Mouse (Mus musculus): ENCODE measurements around the gene Gmppa. TPM values are rescaled to one million over a fixed set of nuclear protein-coding genes. Genes with fewer than 3 reads are reported as not detected.

Gmppa gene
- polyA plus RNA-seq, 1 experiment: 78.8 TPM

DNA sequence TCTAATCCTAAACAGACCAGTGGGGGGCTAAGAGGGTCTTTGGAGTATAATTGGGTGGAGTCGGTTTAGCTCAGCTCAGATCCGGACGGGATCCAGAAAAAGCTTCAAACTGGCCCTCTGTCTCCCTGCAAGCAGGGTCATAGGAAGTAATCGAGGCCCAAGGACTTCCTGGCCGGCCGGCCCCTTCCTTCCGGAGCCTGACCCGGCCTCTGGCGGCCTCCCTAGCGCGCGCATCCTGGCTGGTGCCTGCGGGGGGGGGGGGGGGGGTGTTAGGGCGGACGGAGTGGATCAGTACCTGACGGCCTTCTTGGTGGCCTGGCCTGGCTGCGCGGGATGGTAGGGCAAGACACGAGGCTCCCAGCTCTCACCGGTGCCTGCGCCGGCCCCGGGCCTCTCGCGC, 42.8 kb downstream of the Gmppa start:
- Histone ChIP-seq H3K79me2 (ENCODE audit: control insufficient read depth, insufficient read depth) (peaks cover 24% of the 10 kb centered on the region), H3ac (ENCODE audit: control insufficient read depth, insufficient read length, low read depth) (peak overlapping the region; percentile 80), H3K4me3 (ENCODE audit: insufficient read depth, poor library complexity, severe bottlenecking) (peak overlapping the region; percentile 55), H3K79me3 (ENCODE audit: low read depth) (no peaks in the 10 kb centered on the region), H3K36me3 (ENCODE audit: control insufficient read depth, insufficient read depth) (peaks cover 21% of the 10 kb centered on the region), H3K27me3 (ENCODE audit: control insufficient read depth, insufficient read depth, insufficient read length) (no peaks in the 10 kb centered on the region)
- TF ChIP-seq CTCF (IDR thresholded peaks at IDR 0.05; ENCODE audit: control insufficient read depth, insufficient read depth, insufficient read length) (no peak), MYOD1 (IDR thresholded peaks at IDR 0.05; ENCODE audit: control insufficient read depth, insufficient read length, low read depth) (no peak), CEBPB (IDR thresholded peaks at IDR 0.05; ENCODE audit: low read depth) (no peak), FOSL1 (IDR thresholded peaks at IDR 0.05; ENCODE audit: insufficient read depth, low read length, poor library complexity, severe bottlenecking) (no peak), MAX (IDR thresholded peaks at IDR 0.05) (no peak), MYOG (IDR thresholded peaks at IDR 0.05; ENCODE audit: control insufficient read depth, extremely low read depth, insufficient read length) (no peak), USF1 (IDR thresholded peaks at IDR 0.05; ENCODE audit: low read depth) (no peak)

DNA sequence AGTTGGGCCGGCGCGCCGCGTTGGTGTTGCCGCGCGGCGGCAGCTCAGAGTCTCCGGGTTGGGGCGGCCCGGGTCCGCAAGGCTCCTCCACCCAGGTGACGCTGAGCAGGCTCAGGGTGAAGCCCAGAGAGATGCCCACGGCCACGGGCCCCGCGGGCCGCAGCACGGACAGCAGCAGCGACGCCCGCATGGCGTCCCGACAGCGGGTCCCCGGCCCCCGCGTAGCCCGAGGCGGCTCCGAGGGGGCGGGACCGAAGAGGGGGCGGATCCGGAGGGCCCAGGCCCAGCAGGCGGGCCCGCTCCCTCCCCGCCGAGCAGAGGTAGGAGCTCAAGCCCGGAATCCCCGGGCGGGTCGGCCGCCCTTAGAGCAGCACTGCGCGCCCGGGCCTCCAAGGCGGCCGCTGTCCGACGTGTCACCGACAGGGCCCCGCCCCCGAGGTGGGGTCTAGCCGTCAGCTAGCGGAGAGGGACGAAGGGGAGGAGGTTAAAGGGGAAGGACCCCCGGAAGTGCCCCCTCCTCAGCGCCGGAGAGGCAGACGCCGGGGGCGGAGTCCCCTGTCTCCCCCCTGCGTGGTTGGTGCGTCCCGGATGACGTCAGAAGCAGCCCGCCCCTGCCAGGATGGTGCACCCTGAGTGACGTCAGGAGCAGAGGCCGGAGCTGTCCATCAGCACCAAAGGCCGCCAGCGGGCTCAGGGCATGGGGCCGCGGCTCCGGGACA, 43.3 kb downstream of the Gmppa start, which contains the start of the genes Chpf and Tmem198:
Gene Chpf, minus strand, starts transcription at position 392 of the 719 bp plus-strand sequence.
Gene Tmem198, plus strand, starts transcription at position 617 of the 719 bp plus-strand sequence.
- Histone ChIP-seq H3K4me3 (ENCODE audit: insufficient read depth, poor library complexity, severe bottlenecking) (peak within 1 kb of the TSS; percentile 55), H3K79me2 (ENCODE audit: control insufficient read depth, insufficient read depth) (peaks cover 24% of the 10 kb centered on the region), H3K36me3 (ENCODE audit: control insufficient read depth, insufficient read depth) (peaks cover 21% of the 10 kb centered on the region), H3K27me3 (ENCODE audit: control insufficient read depth, insufficient read depth, insufficient read length) (no peaks in the 10 kb centered on the region), H3ac (ENCODE audit: control insufficient read depth, insufficient read length, low read depth) (peak within 1 kb of the TSS; percentile 80), H3K79me3 (ENCODE audit: low read depth) (no peaks in the 10 kb centered on the region)
- TF ChIP-seq MYOG (IDR thresholded peaks at IDR 0.05; ENCODE audit: control insufficient read depth, extremely low read depth, insufficient read length) (no peak), MAX (IDR thresholded peaks at IDR 0.05) (peak; percentile 17), USF1 (IDR thresholded peaks at IDR 0.05; ENCODE audit: low read depth) (no peak)

DNA sequence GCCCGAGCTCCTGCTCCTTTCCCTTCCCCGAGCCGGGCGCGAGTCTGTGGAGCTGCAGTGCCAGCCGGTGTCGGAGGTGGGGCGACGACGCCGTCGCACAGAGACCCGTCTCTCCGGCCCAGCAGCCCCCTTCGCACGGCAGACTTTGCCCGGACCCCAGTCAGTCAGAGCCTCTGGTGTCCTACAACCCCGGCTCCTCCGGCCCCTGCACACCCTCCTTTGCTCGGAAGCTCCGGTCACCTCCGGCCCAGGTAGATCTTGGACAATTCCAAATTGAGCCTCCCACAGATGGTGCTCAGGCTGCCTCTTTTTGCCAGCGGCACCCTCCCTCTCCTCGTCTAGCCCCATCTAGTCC, 43.9 kb downstream of the Gmppa start:
- no peaks in the 10 kb centered on the region for H3K79me3 ChIP-seq (ENCODE audit: low read depth)
- peak overlapping the region; percentile 55 for H3K4me3 ChIP-seq (ENCODE audit: insufficient read depth, poor library complexity, severe bottlenecking)
- H3K27me3 ChIP-seq (ENCODE audit: control insufficient read depth, insufficient read depth, insufficient read length): no peaks in the 10 kb centered on the region
- H3K36me3 ChIP-seq (ENCODE audit: control insufficient read depth, insufficient read depth): peaks cover 19% of the 10 kb centered on the region
- no peak for TF ChIP-seq CEBPB (IDR thresholded peaks at IDR 0.05; ENCODE audit: low read depth)
- no peak for TF ChIP-seq MAX (IDR thresholded peaks at IDR 0.05)
- no peak for TF ChIP-seq MYOG (IDR thresholded peaks at IDR 0.05; ENCODE audit: control insufficient read depth, extremely low read depth, insufficient read length)
- TF ChIP-seq MYOD1 (IDR thresholded peaks at IDR 0.05; ENCODE audit: control insufficient read depth, insufficient read length, low read depth): no peak
- no peak for TF ChIP-seq FOSL1 (IDR thresholded peaks at IDR 0.05; ENCODE audit: insufficient read depth, low read length, poor library complexity, severe bottlenecking)
- TF ChIP-seq CTCF (IDR thresholded peaks at IDR 0.05; ENCODE audit: control insufficient read depth, insufficient read depth, insufficient read length): no peak
- no peak for TF ChIP-seq USF1 (IDR thresholded peaks at IDR 0.05; ENCODE audit: low read depth)
- peak overlapping the region; percentile 36 for H3ac ChIP-seq (ENCODE audit: control insufficient read depth, insufficient read length, low read depth)
- H3K79me2 ChIP-seq (ENCODE audit: control insufficient read depth, insufficient read depth): peaks cover 24% of the 10 kb centered on the region

DNA sequence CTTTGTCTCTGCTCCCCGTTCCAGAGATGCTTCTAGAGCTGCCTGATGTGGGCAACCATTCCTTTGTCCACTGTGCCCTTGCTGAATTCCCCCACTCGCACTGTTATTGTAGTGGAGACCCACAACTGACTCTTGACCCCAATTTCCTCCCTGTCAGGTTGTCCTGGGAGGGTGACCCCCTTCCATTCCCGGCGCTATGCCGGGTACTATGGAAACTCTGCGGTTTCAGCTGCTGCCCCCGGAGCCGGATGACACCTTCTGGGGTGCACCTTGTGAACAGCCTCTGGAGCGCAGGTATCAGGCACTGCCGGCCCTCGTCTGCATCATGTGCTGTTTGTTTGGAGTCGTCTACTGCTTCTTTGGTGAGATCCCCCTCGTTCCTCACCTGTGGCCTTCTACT, 44.3 kb downstream of the Gmppa start:
- H3K36me3 ChIP-seq (ENCODE audit: control insufficient read depth, insufficient read depth): peaks cover 15% of the 10 kb centered on the region
- no peaks in the 10 kb centered on the region for H3K79me3 ChIP-seq (ENCODE audit: low read depth)
- H3K27me3 ChIP-seq (ENCODE audit: control insufficient read depth, insufficient read depth, insufficient read length): no peaks in the 10 kb centered on the region
- no peak for TF ChIP-seq CEBPB (IDR thresholded peaks at IDR 0.05; ENCODE audit: low read depth)
- TF ChIP-seq CTCF (IDR thresholded peaks at IDR 0.05; ENCODE audit: control insufficient read depth, insufficient read depth, insufficient read length): no peak
- TF ChIP-seq FOSL1 (IDR thresholded peaks at IDR 0.05; ENCODE audit: insufficient read depth, low read length, poor library complexity, severe bottlenecking): no peak
- no peak for TF ChIP-seq MAX (IDR thresholded peaks at IDR 0.05)
- TF ChIP-seq MYOG (IDR thresholded peaks at IDR 0.05; ENCODE audit: control insufficient read depth, extremely low read depth, insufficient read length): no peak
- no peak for TF ChIP-seq USF1 (IDR thresholded peaks at IDR 0.05; ENCODE audit: low read depth)
- TF ChIP-seq MYOD1 (IDR thresholded peaks at IDR 0.05; ENCODE audit: control insufficient read depth, insufficient read length, low read depth): no peak
- H3ac ChIP-seq (ENCODE audit: control insufficient read depth, insufficient read length, low read depth): no peak overlapping the region
- no peak overlapping the region for H3K4me3 ChIP-seq (ENCODE audit: insufficient read depth, poor library complexity, severe bottlenecking)
- peaks cover 24% of the 10 kb centered on the region for H3K79me2 ChIP-seq (ENCODE audit: control insufficient read depth, insufficient read depth)

DNA sequence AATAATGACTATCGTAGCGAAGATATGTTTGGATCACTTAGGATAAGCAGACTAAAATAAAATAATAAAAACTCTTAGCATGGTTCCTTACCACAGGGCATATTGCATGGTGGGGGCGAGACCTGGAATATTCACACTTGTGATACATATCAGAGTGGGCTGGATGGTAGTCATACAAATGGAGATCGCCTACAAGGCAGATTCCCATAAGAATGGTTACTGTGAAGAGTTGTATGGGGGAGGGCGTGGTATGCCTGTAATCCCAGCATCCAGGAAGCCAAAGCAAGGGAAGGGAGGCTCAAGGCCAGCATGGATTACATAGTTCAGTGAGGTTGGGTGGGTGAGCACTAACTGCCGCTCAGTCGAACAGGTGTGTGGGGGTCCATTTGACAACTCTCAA, 45.0 kb downstream of the Gmppa start:
- no peak overlapping the region for H3ac ChIP-seq (ENCODE audit: control insufficient read depth, insufficient read length, low read depth)
- H3K27me3 ChIP-seq (ENCODE audit: control insufficient read depth, insufficient read depth, insufficient read length): no peaks in the 10 kb centered on the region
- no peak overlapping the region for H3K4me3 ChIP-seq (ENCODE audit: insufficient read depth, poor library complexity, severe bottlenecking)
- H3K79me3 ChIP-seq (ENCODE audit: low read depth): no peaks in the 10 kb centered on the region
- peaks cover 9% of the 10 kb centered on the region for H3K36me3 ChIP-seq (ENCODE audit: control insufficient read depth, insufficient read depth)
- peaks cover 23% of the 10 kb centered on the region for H3K79me2 ChIP-seq (ENCODE audit: control insufficient read depth, insufficient read depth)
- no peak for TF ChIP-seq CTCF (IDR thresholded peaks at IDR 0.05; ENCODE audit: control insufficient read depth, insufficient read depth, insufficient read length)
- TF ChIP-seq MAX (IDR thresholded peaks at IDR 0.05): no peak
- TF ChIP-seq FOSL1 (IDR thresholded peaks at IDR 0.05; ENCODE audit: insufficient read depth, low read length, poor library complexity, severe bottlenecking): no peak
- TF ChIP-seq MYOG (IDR thresholded peaks at IDR 0.05; ENCODE audit: control insufficient read depth, extremely low read depth, insufficient read length): no peak
- TF ChIP-seq USF1 (IDR thresholded peaks at IDR 0.05; ENCODE audit: low read depth): no peak
- no peak for TF ChIP-seq CEBPB (IDR thresholded peaks at IDR 0.05; ENCODE audit: low read depth)
- TF ChIP-seq MYOD1 (IDR thresholded peaks at IDR 0.05; ENCODE audit: control insufficient read depth, insufficient read length, low read depth): no peak

Data from C2C12 (cell line).